Mouse (Mus musculus) right cerebral cortex, postnatal 10 days (tissue): ENCODE data around the gene Gm49393.

ENCODE experiments used
- DNase-seq, 2 experiments: peaks; one replicate each; pipeline ENCODE4 v3.0.0; 2021; ENCODE audit warnings: low spot score in 2 of 2

The Gm49393 gene

GRCm38 (mm10) chr13:60809690-60810089, 125.7 kb downstream of the Gm49393 start:
- DNase-seq = no peak
